Mouse (Mus musculus) testis, adult 2 months (tissue): ENCODE measurements around the gene Pyroxd1. TPM values are rescaled to one million over a fixed set of nuclear protein-coding genes. Genes with fewer than 3 reads are reported as not detected.

Experiments
- H3K27ac ChIP-seq: fragments of 200-500 bp; 2 replicates; pipeline ENCODE4 v1.5.1; 2012; ENCODE audit warnings: low read depth, low read length; ENCODE audit not compliant: control insufficient read depth, insufficient read depth
- H3K27me3 ChIP-seq: fragments of 200-500 bp; 2 replicates; pipeline ENCODE4 v1.6.1; 2012; ENCODE audit warnings: mild to moderate bottlenecking, low read length, moderate library complexity; ENCODE audit not compliant: control insufficient read depth, insufficient read depth
- H3K36me3 ChIP-seq: fragments of 200-500 bp; 2 replicates; pipeline ENCODE4 v1.6.1; 2012; ENCODE audit warnings: mild to moderate bottlenecking, low read length; ENCODE audit not compliant: control insufficient read depth, insufficient read depth
- H3K4me1 ChIP-seq: fragments of 200-500 bp; 2 replicates; pipeline ENCODE4 v1.6.1; 2012; ENCODE audit warnings: low read length; ENCODE audit not compliant: control insufficient read depth, insufficient read depth
- H3K4me3 ChIP-seq: fragments of 200-500 bp; 2 replicates; pipeline ENCODE4 v1.5.1; 2012; ENCODE audit warnings: low read depth, mild to moderate bottlenecking, low read length, moderate library complexity, mixed read lengths; ENCODE audit not compliant: control insufficient read depth
- CTCF ChIP-seq: fragments of 200-500 bp; IDR thresholded peaks from 2 replicates; pipeline ENCODE4 v1.5.1; 2012; ENCODE audit warnings: low read depth, mild to moderate bottlenecking, inconsistent platforms, low read length, moderate library complexity; ENCODE audit not compliant: control insufficient read depth, insufficient read depth, insufficient replicate concordance
- POLR2A ChIP-seq: fragments of 200-500 bp; IDR thresholded peaks from 2 replicates; pipeline ENCODE4 v1.6.1; 2012; ENCODE audit warnings: low read depth, mild to moderate bottlenecking, inconsistent platforms, low read length, moderate library complexity; ENCODE audit not compliant: control insufficient read depth
- polyA plus RNA-seq: library from polyadenylated mRNA; depleted of rRNA; stranded (reverse); fragments of >200 nt; gene quantifications from 2 replicates; pipeline ENCODE4 v1.2.3, GENCODE M21; 2012

The Pyroxd1 gene
- polyA plus RNA-seq, 1 experiment: 6.3 TPM

GRCm38 (mm10) chr6:142378576-142379330 is 33.3 kb downstream of the Pyroxd1 start:
- TF ChIP-seq CTCF: no peak
- no peak for TF ChIP-seq POLR2A
- peaks cover 3% of the 10 kb centered on the region for H3K36me3 ChIP-seq
- no peak overlapping the region for H3K4me3 ChIP-seq
- no peak overlapping the region for H3K27ac ChIP-seq
- no peaks in the 10 kb centered on the region for H3K4me1 ChIP-seq
- H3K27me3 ChIP-seq: no peaks in the 10 kb centered on the region

GRCm38 (mm10) chr6:142379961-142380360 is 34.5 kb downstream of the Pyroxd1 start:
- TF ChIP-seq CTCF: no peak

GRCm38 (mm10) chr6:142381615-142382014 is 36.2 kb downstream of the Pyroxd1 start:
- no peak overlapping the region for H3K4me3 ChIP-seq
- no peaks in the 10 kb centered on the region for H3K27me3 ChIP-seq
- H3K4me1 ChIP-seq: no peaks in the 10 kb centered on the region
- H3K27ac ChIP-seq: no peak overlapping the region
- H3K36me3 ChIP-seq: peaks cover 1% of the 10 kb centered on the region
- TF ChIP-seq CTCF: no peak
- no peak for TF ChIP-seq POLR2A

More at GRCm38 (mm10) chr6:142379961-142380360, 34.5 kb downstream of the Pyroxd1 start:
- peaks cover 3% of the 10 kb centered on the region for H3K36me3 ChIP-seq
- H3K27ac ChIP-seq: no peak overlapping the region
- H3K27me3 ChIP-seq: no peaks in the 10 kb centered on the region
- no peak overlapping the region for H3K4me3 ChIP-seq
- no peaks in the 10 kb centered on the region for H3K4me1 ChIP-seq

- TF ChIP-seq POLR2A: no peak
- TF ChIP-seq CTCF: no peak
- H3K27ac ChIP-seq: no peak overlapping the region
- no peaks in the 10 kb centered on the region; the same call in 1 of the 2 replicates for H3K36me3 ChIP-seq
- no peak overlapping the region for H3K4me3 ChIP-seq
- no peaks in the 10 kb centered on the region for H3K4me1 ChIP-seq
- no peaks in the 10 kb centered on the region for H3K27me3 ChIP-seq
Observed at GRCm38 (mm10) chr6:142384521-142384920, 39.1 kb downstream of the Pyroxd1 start.

- no peak for TF ChIP-seq CTCF
- TF ChIP-seq POLR2A: no peak
- peak overlapping the region; percentile 100 for H3K4me3 ChIP-seq
- H3K27me3 ChIP-seq: no peaks in the 10 kb centered on the region
- no peaks in the 10 kb centered on the region; the same call in 1 of the 2 replicates for H3K4me1 ChIP-seq
- no peaks in the 10 kb centered on the region; the same call in 1 of the 2 replicates for H3K36me3 ChIP-seq
- H3K27ac ChIP-seq: peak overlapping the region; percentile 91
Observed at GRCm38 (mm10) chr6:142386285-142387010, 41.0 kb downstream of the Pyroxd1 start.

GRCm38 (mm10) chr6:142387011-142387754 is 41.7 kb downstream of the Pyroxd1 start, which contains the start of the genes Recql and Golt1b:
TSS of gene Recql (minus strand) at chr6:142387087.
TSS of gene Golt1b (plus strand) at chr6:142387221.
- H3K27me3 ChIP-seq: no peaks in the 10 kb centered on the region
- H3K4me1 ChIP-seq: no peaks in the 10 kb centered on the region; the same call in 1 of the 2 replicates
- peak within 1 kb of the TSS; percentile 91 for H3K27ac ChIP-seq
- TF ChIP-seq CTCF (no peak), POLR2A (peak; percentile 57)
- peak within 1 kb of the TSS; percentile 100 for H3K4me3 ChIP-seq
- no peaks in the 10 kb centered on the region; the same call in 1 of the 2 replicates for H3K36me3 ChIP-seq
